In the genomic region with DNA sequence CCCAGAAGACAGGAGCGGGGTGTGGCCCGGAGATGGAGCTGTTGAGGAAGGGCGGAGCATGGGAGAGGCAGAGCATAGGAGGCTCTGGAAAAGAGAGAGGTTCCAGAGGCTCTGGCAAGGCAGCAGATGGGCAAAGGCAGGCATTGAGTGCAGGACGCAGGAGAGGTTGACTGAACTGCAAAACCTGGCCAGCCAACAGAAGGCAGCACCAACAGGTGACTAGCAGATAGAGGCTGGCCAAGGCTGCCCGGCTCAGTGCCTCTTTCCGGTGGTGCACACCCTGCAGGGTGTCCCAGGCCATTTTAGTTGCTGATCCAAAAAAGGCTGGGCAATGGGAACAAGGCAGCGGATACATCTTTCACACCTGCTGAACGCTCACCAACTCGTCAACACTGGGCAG, we compare ENCODE assay signal across 19 mouse cellular contexts. TPM values are rescaled to one million over a fixed set of nuclear protein-coding genes. Genes with fewer than 3 reads are reported as not detected.
A peak's percentile ranks its signal among the peaks of the same experiment; 100 is the strongest.
DNase-seq lines count a peak whose midpoint lies in the region; ATAC-seq and TF ChIP-seq lines count a peak whose summit lies in the region.
"Had no signal": no experiment of that assay in that cellular context is flagged by ENCODE, and none has a peak within 500 bp of the region (broad histone marks: within the 10 kb centered on the region; RNA-seq: fewer than 3 reads in every experiment).

No protein-coding gene starts in this region.

- peak; percentile 92 for DNase-seq in heart, adult 11 months
- no peak for DNase-seq in heart, embryonic 10.5 days (ENCODE audit: low spot score)
- peak; percentile 34 for DNase-seq in kidney, adult 2 months
- DNase-seq in kidney, adult 9 months = no peak
- DNase-seq in cerebellum, adult 2 months = peak; percentile 91 to 97
- peak; percentile 87 to 91 for DNase-seq in cerebellum, postnatal 36 days
- DNase-seq in midbrain, embryonic 14.5 days = no peak
- no peak for DNase-seq in liver, embryonic 11.5 days (ENCODE audit: low spot score)
- DNase-seq: adrenal gland, postnatal 25 days; gastrocnemius, postnatal 25 days; thymus, postnatal 36 days had no signal

- no peak overlapping the region for H3K9ac ChIP-seq in midbrain, embryonic 14.5 days (replicated peaks; ENCODE audit: low read length)
- H3K9ac ChIP-seq in liver, embryonic 11.5 days (ENCODE audit: low read depth, low read length) = no peak overlapping the region
- H3K9ac ChIP-seq: embryonic facial prominence, embryonic 13.5 days; forebrain, embryonic 15.5 days; liver, embryonic 15.5 days; midbrain, embryonic 13.5 days had no signal

- peaks cover 34% of the 10 kb centered on the region for H3K4me1 ChIP-seq in heart, embryonic 10.5 days
- H3K4me1 ChIP-seq in kidney, adult 2 months (ENCODE audit: control insufficient read depth, insufficient read depth, low read length) = peaks cover 46% of the 10 kb centered on the region
- H3K4me1 ChIP-seq in cerebellum, adult 2 months (ENCODE audit: control insufficient read depth, insufficient read depth, low read length) = peaks cover 40% of the 10 kb centered on the region
- no peaks in the 10 kb centered on the region for H3K4me1 ChIP-seq in midbrain, embryonic 14.5 days (ENCODE audit: control insufficient read depth, insufficient read depth, low read length)
- 0 out of 2 replicates have a peak, but pooled peaks cover 5% of the 10 kb centered on the region for H3K4me1 ChIP-seq in liver, embryonic 11.5 days (replicated peaks; ENCODE audit: control insufficient read depth, insufficient read depth, low read length)
- H3K4me1 ChIP-seq: midbrain, embryonic 13.5 days had no signal

- WGBS in heart, embryonic 10.5 days = 62% methylated on average over 9 of the region's 9 CpGs
- 68% methylated on average over 9 of the region's 9 CpGs for WGBS in kidney, adult 2 months
- whole genome bisulfite sequencing in cerebellum, adult 2 months = 12% methylated on average over 9 of the region's 9 CpGs
- WGBS in midbrain, embryonic 14.5 days = 80% methylated on average over 9 of the region's 9 CpGs
- 76% methylated on average over 9 of the region's 9 CpGs for WGBS in liver, embryonic 11.5 days

- H3K27ac ChIP-seq in heart, embryonic 10.5 days = no peak overlapping the region
- no peak overlapping the region for H3K27ac ChIP-seq in kidney, adult 2 months (ENCODE audit: insufficient read depth, low read depth, low read length)
- H3K27ac ChIP-seq in cerebellum, adult 2 months (ENCODE audit: insufficient read depth, low read length) = peak overlapping the region; percentile 29
- no peak overlapping the region for H3K27ac ChIP-seq in midbrain, embryonic 14.5 days (replicated peaks; ENCODE audit: low read depth, low read length)
- H3K27ac ChIP-seq in liver, embryonic 11.5 days (ENCODE audit: low read depth, low read length) = no peak overlapping the region
- H3K27ac ChIP-seq: embryonic facial prominence, embryonic 13.5 days; forebrain, embryonic 15.5 days; liver, embryonic 15.5 days; midbrain, embryonic 13.5 days had no signal

- H3K36me3 ChIP-seq in heart, embryonic 10.5 days = no peaks in the 10 kb centered on the region
- H3K36me3 ChIP-seq in kidney, adult 2 months (ENCODE audit: control insufficient read depth, insufficient read depth, low read length) = no peaks in the 10 kb centered on the region
- no peaks in the 10 kb centered on the region for H3K36me3 ChIP-seq in midbrain, embryonic 14.5 days (ENCODE audit: control insufficient read depth, insufficient read depth, low read length)
- no peaks in the 10 kb centered on the region for H3K36me3 ChIP-seq in liver, embryonic 11.5 days (ENCODE audit: control insufficient read depth, insufficient read depth, low read length)
- H3K36me3 ChIP-seq: embryonic facial prominence, embryonic 13.5 days; forebrain, embryonic 15.5 days; G1E; liver, embryonic 15.5 days; midbrain, embryonic 13.5 days had no signal

- H3K9me3 ChIP-seq in heart, embryonic 10.5 days = no peaks in the 10 kb centered on the region
- no peaks in the 10 kb centered on the region for H3K9me3 ChIP-seq in midbrain, embryonic 14.5 days (ENCODE audit: control insufficient read depth, low read length)
- H3K9me3 ChIP-seq in liver, embryonic 11.5 days (ENCODE audit: control insufficient read depth, low read length) = no peaks in the 10 kb centered on the region
- H3K9me3 ChIP-seq: embryonic facial prominence, embryonic 13.5 days; forebrain, embryonic 15.5 days; G1E; liver, embryonic 15.5 days; midbrain, embryonic 13.5 days had no signal

- TF ChIP-seq POLR2A in kidney, adult 2 months (IDR thresholded peaks at IDR 0.05; ENCODE audit: low read depth, low read length) = no peak
- no peak for TF ChIP-seq POLR2A in cerebellum, adult 2 months (IDR thresholded peaks at IDR 0.05; ENCODE audit: borderline replicate concordance, insufficient read depth, low read length)

- H3K27me3 ChIP-seq in heart, embryonic 10.5 days (ENCODE audit: insufficient read depth, poor library complexity, severe bottlenecking) = no peaks in the 10 kb centered on the region
- H3K27me3 ChIP-seq in kidney, adult 2 months (replicated peaks; ENCODE audit: control insufficient read depth, insufficient read depth, low read length) = no peaks in the 10 kb centered on the region
- no peaks in the 10 kb centered on the region for H3K27me3 ChIP-seq in cerebellum, adult 2 months (ENCODE audit: control insufficient read depth, insufficient read depth, low read length)
- no peaks in the 10 kb centered on the region for H3K27me3 ChIP-seq in midbrain, embryonic 14.5 days (ENCODE audit: control insufficient read depth, insufficient read depth, low read length)
- no peaks in the 10 kb centered on the region; the same call in 1 of the 2 replicates for H3K27me3 ChIP-seq in liver, embryonic 11.5 days (replicated peaks; ENCODE audit: control insufficient read depth, insufficient read depth, low read length)
- H3K27me3 ChIP-seq: embryonic facial prominence, embryonic 13.5 days; forebrain, embryonic 15.5 days; liver, embryonic 15.5 days; midbrain, embryonic 13.5 days had no signal

- ATAC-seq in midbrain, embryonic 14.5 days (ENCODE audit: low FRiP score, low TSS enrichment) = no peak
- no peak for ATAC-seq in liver, embryonic 11.5 days (replicated peaks; ENCODE audit: low FRiP score)
- ATAC-seq: activated CD4-positive, CD25-positive, alpha-beta regulatory T cell, adult 4 months; forebrain, embryonic 15.5 days; hindbrain, embryonic 16.5 days; midbrain, embryonic 13.5 days had no signal

- no peak overlapping the region for H3K4me2 ChIP-seq in midbrain, embryonic 14.5 days (ENCODE audit: low read length)
- H3K4me2 ChIP-seq in liver, embryonic 11.5 days = no peak overlapping the region
- H3K4me2 ChIP-seq: embryonic facial prominence, embryonic 13.5 days; forebrain, embryonic 15.5 days; liver, embryonic 15.5 days; midbrain, embryonic 13.5 days had no signal

- H3K4me3 ChIP-seq in heart, embryonic 10.5 days = no peak overlapping the region
- no peak overlapping the region for H3K4me3 ChIP-seq in kidney, adult 2 months (ENCODE audit: insufficient read depth, low read depth, low read length)
- H3K4me3 ChIP-seq in cerebellum, adult 2 months (replicated peaks; ENCODE audit: insufficient read depth, low read depth, low read length) = peak overlapping the region; percentile 3
- no peak overlapping the region for H3K4me3 ChIP-seq in midbrain, embryonic 14.5 days (replicated peaks; ENCODE audit: low read depth, low read length)
- no peak overlapping the region for H3K4me3 ChIP-seq in liver, embryonic 11.5 days (ENCODE audit: low read depth, low read length)
- H3K4me3 ChIP-seq: embryonic facial prominence, embryonic 13.5 days; forebrain, embryonic 15.5 days; liver, embryonic 15.5 days; midbrain, embryonic 13.5 days; myocyte had no signal

- TF ChIP-seq CTCF in kidney, adult 2 months (conservative IDR thresholded peaks at IDR 0.05; ENCODE audit: insufficient read depth, insufficient read length, low read depth, low read length) = no peak
- TF ChIP-seq CTCF in cerebellum, adult 2 months (IDR thresholded peaks at IDR 0.05; ENCODE audit: borderline replicate concordance, insufficient read depth, low read depth, low read length) = no peak

RNA-seq across cellular contexts. Expression of a gene that starts 7.8 kb away (rescaled TPM):
- polyA plus RNA-seq in heart, embryonic 10.5 days (2016; fragmentation: Nextera tagmentation; extraction: Ambion mirVana) = 77.0 and 87.4 TPM in 2 replicates
- polyA plus RNA-seq in kidney, adult 2 months (2012; rRNA removed) = 68.9 and 75.5 TPM in 2 replicates
- polyA plus RNA-seq in cerebellum, adult 2 months (2012; rRNA removed) = 94.5 and 109 TPM in 2 replicates
- polyA plus RNA-seq in midbrain, embryonic 14.5 days (2014; fragmentation: Nextera tagmentation; extraction: Ambion mirVana) = 74.1 and 85.6 TPM in 2 replicates
- 50.1 and 55.0 TPM in 2 replicates for polyA plus RNA-seq in liver, embryonic 11.5 days (2014; fragmentation: Nextera tagmentation; extraction: Ambion mirVana)

RNA-seq across cellular contexts. Expression of a gene that starts 19.4 kb away (rescaled TPM):
- 7.5 and 11.3 TPM in 2 replicates for polyA plus RNA-seq in heart, embryonic 10.5 days (2016; fragmentation: Nextera tagmentation; extraction: Ambion mirVana)
- polyA plus RNA-seq in kidney, adult 2 months (2012; rRNA removed) = 40.4 and 43.9 TPM in 2 replicates
- polyA plus RNA-seq in cerebellum, adult 2 months (2012; rRNA removed) = 87.2 and 106 TPM in 2 replicates
- polyA plus RNA-seq in midbrain, embryonic 14.5 days (2014; fragmentation: Nextera tagmentation; extraction: Ambion mirVana) = 14.3 and 15.4 TPM in 2 replicates
- 8.2 and 9.8 TPM in 2 replicates for polyA plus RNA-seq in liver, embryonic 11.5 days (2014; fragmentation: Nextera tagmentation; extraction: Ambion mirVana)

Comparison
In these comparisons a context has a peak if more than half of its experiments do, and no peak if none do; other contexts are left out.
1. DNase-seq: peak in heart, adult 11 months (single experiment), kidney, adult 2 months (single experiment), cerebellum, adult 2 months (2 of 2) and cerebellum, postnatal 36 days (2 of 2); none in heart, embryonic 10.5 days (single experiment), kidney, adult 9 months (single experiment), midbrain, embryonic 14.5 days (single experiment) and liver, embryonic 11.5 days (single experiment).